Mouse (Mus musculus) heart, adult 2 months (tissue): ENCODE data around the gene Eno2.

Source experiments
- CTCF ChIP-seq: fragments of 200-600 bp; IDR thresholded peaks from 2 replicates; pipeline ENCODE4 v1.8.1; 2022; ENCODE audit warnings: antibody characterized with exemption, mild to moderate bottlenecking, moderate library complexity
- EP300 ChIP-seq: fragments of 200-500 bp; IDR thresholded peaks from 2 replicates; pipeline ENCODE4 v1.6.1; 2011; ENCODE audit warnings: low read depth, low read length, control low read depth; ENCODE audit not compliant: insufficient read depth
- POLR2A ChIP-seq: fragments of 200-500 bp; IDR thresholded peaks from 2 replicates; pipeline ENCODE4 v1.6.1; 2011; ENCODE audit warnings: mild to moderate bottlenecking, low read depth, low read length, control low read depth; ENCODE audit not compliant: insufficient read depth

- TF ChIP-seq CTCF (no peak), POLR2A (no peak), EP300 (no peak)
These were observed 43.4 kb upstream of the Eno2 start for GRCm38 (mm10) chr6:124812848-124813247.
